In genomic region chr11:101164677-101165580, GRCm38 (mm10) we compare ENCODE assay signal across 7 mouse cellular contexts. TPM values are rescaled to one million over a fixed set of nuclear protein-coding genes. Genes with fewer than 3 reads are reported as not detected.
DNase-seq lines count a peak whose midpoint lies in the region; ATAC-seq lines count a peak whose summit lies in the region.

No protein-coding gene starts in this region.

- H3K27me3 ChIP-seq in kidney, embryonic 15.5 days, result peaks cover 45% of the 10 kb centered on the region
- peaks cover 95% of the 10 kb centered on the region for H3K27me3 ChIP-seq in hindbrain, embryonic 12.5 days

- peak overlapping the region; percentile 68 for H3K4me2 ChIP-seq in kidney, embryonic 15.5 days
- peak overlapping the region; percentile 48; the same call in 1 of the 2 replicates for H3K4me2 ChIP-seq in hindbrain, embryonic 12.5 days (replicated peaks)

- no peak overlapping the region for H3K27ac ChIP-seq in kidney, embryonic 15.5 days
- H3K27ac ChIP-seq in hindbrain, embryonic 12.5 days, result no peak overlapping the region

- intact Hi-C loops in gastrocnemius, postnatal 36 days (cut with DNase I), result loop anchor here (5.0 kb wide), 1 partner anchor 33 kb away; no protein-coding TSS in a partner anchor

- H3K9me3 ChIP-seq in kidney, embryonic 15.5 days (replicated peaks), result no peaks in the 10 kb centered on the region
- no peaks in the 10 kb centered on the region for H3K9me3 ChIP-seq in hindbrain, embryonic 12.5 days (replicated peaks)

- H3K36me3 ChIP-seq in kidney, embryonic 15.5 days, result peaks cover 66% of the 10 kb centered on the region
- H3K36me3 ChIP-seq in hindbrain, embryonic 12.5 days, result peaks cover 27% of the 10 kb centered on the region

- H3K4me1 ChIP-seq in kidney, embryonic 15.5 days, result peaks cover 69% of the 10 kb centered on the region
- H3K4me1 ChIP-seq in hindbrain, embryonic 12.5 days, result peaks cover 27% of the 10 kb centered on the region

- H3K9ac ChIP-seq in kidney, embryonic 15.5 days, result no peak overlapping the region
- no peak overlapping the region for H3K9ac ChIP-seq in hindbrain, embryonic 12.5 days

- DNase-seq in kidney, adult 9 months, result no peak
- peak; percentile 42 for DNase-seq in embryo, embryonic 11 days
- peak; percentile 50 for DNase-seq in naive thymus-derived CD4-positive, alpha-beta T cell, adult 2 months (ENCODE audit: low read depth)
- no peak for DNase-seq in gastrocnemius, postnatal 36 days
- DNase-seq in adrenal gland, adult 8-10 months, result no peak

- peak overlapping the region; percentile 36; the same call in 1 of the 2 replicates for H3K4me3 ChIP-seq in kidney, embryonic 15.5 days (replicated peaks)
- H3K4me3 ChIP-seq in hindbrain, embryonic 12.5 days, result no peak overlapping the region

- WGBS in kidney, embryonic 15.5 days, result 34% methylated on average over 35 of the region's 35 CpGs
- WGBS in hindbrain, embryonic 12.5 days, result 11% methylated on average over 34 of the region's 35 CpGs

- ATAC-seq in kidney, embryonic 15.5 days (replicated peaks; ENCODE audit: low FRiP score), result no peak
- no peak for ATAC-seq in hindbrain, embryonic 12.5 days (ENCODE audit: low FRiP score)

RNA-seq across cellular contexts. Expression of gene Cntnap1, which starts 5.4 kb away (rescaled TPM):
- 1.9 and 2.0 TPM in 2 replicates for polyA plus RNA-seq in kidney, embryonic 15.5 days (2015; fragmentation: Nextera tagmentation; extraction: Ambion mirVana)
- 0.97 and 1.2 TPM in 2 replicates for polyA plus RNA-seq in hindbrain, embryonic 12.5 days (2016; fragmentation: Nextera tagmentation; extraction: Ambion mirVana)
- total RNA-seq in gastrocnemius, postnatal 36 days (2021), result 1 to 10 TPM; 1.1 to 2.1 TPM
- 1 to 10 TPM; 5.7 to 7.4 (median 6.4) TPM for total RNA-seq in adrenal gland, adult 8-10 months (2022)

RNA-seq across cellular contexts. Expression of gene Plekhh3, which starts 6.2 kb away (rescaled TPM):
- polyA plus RNA-seq in kidney, embryonic 15.5 days (2015; fragmentation: Nextera tagmentation; extraction: Ambion mirVana), result 17.0 and 18.6 TPM in 2 replicates
- 14.3 and 15.4 TPM in 2 replicates for polyA plus RNA-seq in hindbrain, embryonic 12.5 days (2016; fragmentation: Nextera tagmentation; extraction: Ambion mirVana)
- 10 to 100 TPM; 22.4 to 27.6 TPM for total RNA-seq in gastrocnemius, postnatal 36 days (2021)
- total RNA-seq in adrenal gland, adult 8-10 months (2022), result 10 to 100 TPM; 26.9 to 44.3 (median 30.4) TPM

RNA-seq across cellular contexts. Expression of gene Tubg2, which starts 9.2 kb away (rescaled TPM):
- 3.8 and 4.2 TPM in 2 replicates for polyA plus RNA-seq in kidney, embryonic 15.5 days (2015; fragmentation: Nextera tagmentation; extraction: Ambion mirVana)
- polyA plus RNA-seq in hindbrain, embryonic 12.5 days (2016; fragmentation: Nextera tagmentation; extraction: Ambion mirVana), result 10.4 and 12.9 TPM in 2 replicates
- 1 to 10 TPM; 2.3 to 2.6 TPM for total RNA-seq in gastrocnemius, postnatal 36 days (2021)
- 10 to 100 TPM in 2 of 4 experiments, 1 to 10 TPM in 2; 6.1 to 11.1 (median 9.9) TPM for total RNA-seq in adrenal gland, adult 8-10 months (2022)

RNA-seq across cellular contexts. Expression of gene Ccr10, which starts 10.3 kb away (rescaled TPM):
- 0.78 and 0.82 TPM in 2 replicates for polyA plus RNA-seq in kidney, embryonic 15.5 days (2015; fragmentation: Nextera tagmentation; extraction: Ambion mirVana)
- polyA plus RNA-seq in hindbrain, embryonic 12.5 days (2016; fragmentation: Nextera tagmentation; extraction: Ambion mirVana), result 0.23 and 0.61 TPM in 2 replicates
- not detected for total RNA-seq in gastrocnemius, postnatal 36 days (2021)
- under 1 TPM; 0.15 to 0.70 (median 0.36) TPM for total RNA-seq in adrenal gland, adult 8-10 months (2022)

RNA-seq across cellular contexts. Expression of gene Tubg1, which starts 45.2 kb away (rescaled TPM):
- polyA plus RNA-seq in kidney, embryonic 15.5 days (2015; fragmentation: Nextera tagmentation; extraction: Ambion mirVana), result 86.3 and 99.6 TPM in 2 replicates
- 81.6 and 83.2 TPM in 2 replicates for polyA plus RNA-seq in hindbrain, embryonic 12.5 days (2016; fragmentation: Nextera tagmentation; extraction: Ambion mirVana)
- 10 to 100 TPM; 23.9 TPM for total RNA-seq in gastrocnemius, postnatal 36 days (2021)
- total RNA-seq in adrenal gland, adult 8-10 months (2022), result 10 to 100 TPM; 34.2 to 43.3 (median 36.8) TPM

Comparison
In these comparisons a context has a peak if more than half of its experiments do, and no peak if none do; other contexts are left out.
1. DNase-seq: peak in embryo, embryonic 11 days (single experiment) and naive thymus-derived CD4-positive, alpha-beta T cell, adult 2 months (single experiment); none in kidney, adult 9 months (single experiment), gastrocnemius, postnatal 36 days (0 of 2) and adrenal gland, adult 8-10 months (single experiment).